Mouse (Mus musculus) megakaryocyte, embryonic 14.5 days (primary cell): Measurements from ENCODE around the gene Dnah9.

Source experiments
- FLI1 ChIP-seq: IDR thresholded peaks from 2 replicates; pipeline ENCODE4 v1.6.1; 2012; ENCODE audit warnings: low read length, inconsistent platforms, mixed read lengths
- GATA1 ChIP-seq: IDR thresholded peaks from 3 replicates; pipeline ENCODE4 v1.6.1; 2012; ENCODE audit warnings: mixed read lengths, low read length, inconsistent platforms, borderline replicate concordance

DNA sequence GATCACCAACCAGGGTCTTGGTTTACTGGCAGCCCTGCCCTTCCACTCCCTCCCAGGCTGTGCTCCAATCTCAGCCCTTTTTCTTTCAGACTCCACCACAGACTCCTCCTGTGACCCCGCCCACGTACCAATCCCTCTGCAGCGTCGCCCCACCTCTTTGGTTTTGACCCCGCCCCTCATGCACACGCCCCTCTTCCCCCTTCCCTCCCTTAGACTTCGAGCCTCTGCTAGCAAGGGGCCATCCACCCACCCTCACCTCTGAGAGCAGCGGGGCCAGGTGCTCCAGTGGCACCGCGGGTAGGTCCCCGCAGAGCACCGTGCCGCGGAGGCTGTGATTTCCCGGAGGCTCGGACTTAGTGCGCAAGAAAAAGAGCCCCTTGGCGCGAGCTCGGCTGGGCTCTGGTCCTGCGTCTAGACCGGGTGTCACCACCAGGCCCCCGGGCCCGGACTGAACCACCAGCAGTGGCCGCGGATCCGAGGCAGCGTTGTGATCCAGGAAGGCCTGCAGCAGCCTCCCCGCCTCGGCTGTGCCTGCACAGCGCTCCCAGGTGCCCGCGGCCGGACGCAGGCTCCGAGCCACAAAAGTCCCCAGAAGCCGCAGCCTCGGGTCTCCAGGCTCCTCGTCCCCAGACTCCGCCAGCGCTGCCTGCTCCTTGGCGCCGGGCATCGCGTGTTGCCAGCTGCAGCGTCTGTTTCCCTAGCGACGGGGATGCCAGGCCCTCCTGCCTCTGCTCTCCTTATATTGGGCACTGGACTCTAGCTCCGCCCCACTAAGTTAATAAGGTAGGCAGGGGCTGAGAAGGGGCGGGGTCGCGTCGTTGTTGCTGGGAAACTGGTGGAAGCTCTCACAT lies at the start of gene Dnah9:
- TF ChIP-seq GATA1: no peak
- no peak for TF ChIP-seq FLI1
